Mouse (Mus musculus): Measurements from ENCODE around the gene Stil.

- no peak for TF ChIP-seq EP300 (IDR thresholded peaks at IDR 0.05)
- TF ChIP-seq CTCF (IDR thresholded peaks at IDR 0.05), result no peak
Measured at GRCm38 (mm10) chr4:114953172-114953571, 46.8 kb upstream of the Stil start.
